Mouse (Mus musculus): ENCODE results near the gene Ptpre. TPM values are rescaled to one million over a fixed set of nuclear protein-coding genes. Genes with fewer than 3 reads are reported as not detected.

Gene Ptpre
- polyA plus RNA-seq, 1 experiment from 2014 or later, result 1.0 TPM

DNA sequence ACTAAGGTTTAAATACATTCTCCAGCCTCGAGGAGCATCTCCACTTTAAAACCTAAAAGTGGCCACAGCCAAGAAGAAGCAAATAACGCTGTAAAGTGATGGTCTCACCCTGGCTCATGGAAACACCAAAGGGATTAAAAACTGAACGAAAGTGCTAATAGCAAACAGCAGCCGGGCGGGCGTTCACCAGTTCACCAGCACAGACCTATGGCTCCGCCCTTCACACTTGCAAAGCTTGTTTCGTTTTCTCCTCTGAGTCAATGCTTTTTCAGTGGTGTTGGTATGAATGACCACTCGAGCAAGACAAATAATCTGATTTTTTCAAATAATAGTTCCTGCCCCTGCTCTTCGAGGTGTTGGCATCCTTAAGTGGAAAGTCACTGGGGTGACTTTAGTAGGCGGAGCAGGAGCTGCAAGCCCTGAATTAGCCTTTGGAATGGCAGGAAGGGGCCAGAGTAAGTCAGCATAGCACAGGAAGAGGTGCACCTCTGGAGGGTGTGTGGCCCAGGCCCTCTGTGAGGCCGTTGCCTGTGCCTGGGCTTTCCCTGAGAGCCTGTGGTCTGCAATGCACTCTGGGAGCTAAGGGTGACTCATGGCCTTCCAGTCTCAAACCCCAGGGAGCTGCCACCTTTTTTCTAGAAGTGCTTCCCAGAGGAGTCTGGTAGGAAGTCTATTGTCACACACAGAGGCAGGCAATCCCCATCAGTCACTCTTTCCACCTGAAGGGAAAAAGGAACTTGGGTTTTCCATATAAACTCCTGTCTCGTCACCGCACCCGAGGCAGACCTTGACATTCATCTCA, 67.9 kb downstream of the Ptpre start:
- H3K27me3 ChIP-seq (ENCODE audit: control insufficient read depth, insufficient read depth, low read length), result no peaks in the 10 kb centered on the region
- no peak for ATAC-seq (replicated peaks; ENCODE audit: insufficient number of reproducible peaks, low FRiP score, low TSS enrichment, low read depth)
- H3K4me1 ChIP-seq (ENCODE audit: control insufficient read depth, insufficient read depth, low read length), result no peaks in the 10 kb centered on the region; the same call in 1 of the 2 replicates
- no peak overlapping the region for H3K4me3 ChIP-seq (ENCODE audit: low read depth, low read length)
- no peaks in the 10 kb centered on the region for H3K9me3 ChIP-seq (replicated peaks; ENCODE audit: control insufficient read depth, low read length)
- WGBS, result 65% methylated on average over 15 of the region's 15 CpGs
- DNase-seq (ENCODE audit: low spot score), result no peak
- no peak overlapping the region for H3K4me2 ChIP-seq (ENCODE audit: low read depth, low read length)
- H3K27ac ChIP-seq (replicated peaks; ENCODE audit: low read depth, low read length), result no peak overlapping the region
- no peak overlapping the region for H3K9ac ChIP-seq (replicated peaks; ENCODE audit: low read length)
- no peaks in the 10 kb centered on the region for H3K36me3 ChIP-seq (replicated peaks; ENCODE audit: control insufficient read depth, insufficient read depth, low read depth, low read length)

DNA sequence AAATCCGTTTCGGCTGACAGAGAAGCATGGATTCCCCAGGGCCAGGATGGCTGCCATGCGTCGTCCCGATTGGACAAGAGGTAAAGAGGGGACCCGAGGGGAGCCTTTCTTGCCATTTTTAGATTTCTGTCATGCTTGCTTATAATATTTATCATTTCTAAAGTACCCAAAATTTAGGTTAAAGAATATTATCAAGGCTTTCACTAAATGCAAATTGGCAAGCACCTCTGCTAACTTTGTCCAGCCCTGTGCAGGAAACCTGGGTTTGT, 68.5 kb downstream of the Ptpre start:
- no peak for DNase-seq (ENCODE audit: low spot score)
- no peak for ATAC-seq (replicated peaks; ENCODE audit: insufficient number of reproducible peaks, low FRiP score, low TSS enrichment, low read depth)
- 79% methylated on average over 6 of the region's 6 CpGs for WGBS
- Histone ChIP-seq H3K27ac (replicated peaks; ENCODE audit: low read depth, low read length) (no peak overlapping the region), H3K4me3 (ENCODE audit: low read depth, low read length) (no peak overlapping the region), H3K27me3 (ENCODE audit: control insufficient read depth, insufficient read depth, low read length) (no peaks in the 10 kb centered on the region), H3K4me1 (ENCODE audit: control insufficient read depth, insufficient read depth, low read length) (no peaks in the 10 kb centered on the region; the same call in 1 of the 2 replicates), H3K4me2 (ENCODE audit: low read depth, low read length) (no peak overlapping the region), H3K9ac (replicated peaks; ENCODE audit: low read length) (no peak overlapping the region), H3K9me3 (replicated peaks; ENCODE audit: control insufficient read depth, low read length) (no peaks in the 10 kb centered on the region), H3K36me3 (replicated peaks; ENCODE audit: control insufficient read depth, insufficient read depth, low read depth, low read length) (no peaks in the 10 kb centered on the region)

DNA sequence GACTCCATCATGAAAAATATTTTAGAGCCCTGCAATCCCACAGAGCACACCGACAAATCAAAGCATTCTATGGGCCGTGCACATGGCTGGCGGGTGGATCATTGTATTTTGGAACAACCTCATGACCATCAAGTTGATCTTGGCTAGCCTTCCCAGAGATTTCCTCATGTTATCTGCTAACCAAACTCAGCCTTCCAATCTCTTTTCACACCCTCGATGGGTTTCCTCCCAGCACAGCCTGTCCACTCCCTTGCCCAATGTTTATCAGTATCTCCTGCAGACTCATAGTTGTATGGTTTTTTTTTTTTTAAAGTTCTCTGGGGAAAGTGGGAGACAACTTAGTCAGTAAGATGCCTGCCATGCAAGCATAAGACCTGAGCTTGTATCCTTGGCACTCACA, 70.9 kb downstream of the Ptpre start:
- Histone ChIP-seq H3K27me3 (ENCODE audit: control insufficient read depth, insufficient read depth, low read length) (no peaks in the 10 kb centered on the region), H3K9ac (replicated peaks; ENCODE audit: low read length) (no peak overlapping the region), H3K4me1 (ENCODE audit: control insufficient read depth, insufficient read depth, low read length) (no peaks in the 10 kb centered on the region; the same call in 1 of the 2 replicates), H3K36me3 (replicated peaks; ENCODE audit: control insufficient read depth, insufficient read depth, low read depth, low read length) (no peaks in the 10 kb centered on the region), H3K9me3 (replicated peaks; ENCODE audit: control insufficient read depth, low read length) (no peaks in the 10 kb centered on the region), H3K27ac (replicated peaks; ENCODE audit: low read depth, low read length) (no peak overlapping the region), H3K4me2 (ENCODE audit: low read depth, low read length) (no peak overlapping the region), H3K4me3 (ENCODE audit: low read depth, low read length) (no peak overlapping the region)
- WGBS, result 91% methylated on average over 4 of the region's 4 CpGs
- DNase-seq (ENCODE audit: low spot score) (no peak), ATAC-seq (replicated peaks; ENCODE audit: insufficient number of reproducible peaks, low FRiP score, low TSS enrichment, low read depth) (no peak)

DNA sequence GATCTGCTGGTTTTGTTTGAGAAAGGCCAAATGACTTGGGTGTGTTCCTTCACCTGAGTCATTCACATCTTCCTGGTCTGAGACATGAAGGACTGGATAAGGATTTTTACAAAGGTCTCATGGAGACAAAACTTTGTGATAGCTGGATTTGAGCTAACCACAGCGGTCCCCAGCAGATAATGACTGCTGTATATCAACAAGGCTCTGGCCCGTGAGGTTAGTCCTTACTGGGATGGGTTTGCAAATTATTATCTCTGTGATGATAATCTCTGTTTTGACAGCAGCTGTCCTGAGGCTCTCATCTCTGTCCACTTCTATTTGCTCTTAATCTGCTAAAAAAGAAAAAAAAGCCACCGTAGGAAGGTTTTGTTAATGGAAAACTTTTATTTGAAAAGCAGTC, 71.7 kb downstream of the Ptpre start:
- no peak overlapping the region for H3K4me2 ChIP-seq (ENCODE audit: low read depth, low read length)
- no peak overlapping the region for H3K27ac ChIP-seq (replicated peaks; ENCODE audit: low read depth, low read length)
- H3K27me3 ChIP-seq (ENCODE audit: control insufficient read depth, insufficient read depth, low read length), result no peaks in the 10 kb centered on the region
- H3K9ac ChIP-seq (replicated peaks; ENCODE audit: low read length), result no peak overlapping the region
- no peaks in the 10 kb centered on the region; the same call in 1 of the 2 replicates for H3K4me1 ChIP-seq (ENCODE audit: control insufficient read depth, insufficient read depth, low read length)
- no peaks in the 10 kb centered on the region for H3K9me3 ChIP-seq (replicated peaks; ENCODE audit: control insufficient read depth, low read length)
- no peaks in the 10 kb centered on the region for H3K36me3 ChIP-seq (replicated peaks; ENCODE audit: control insufficient read depth, insufficient read depth, low read depth, low read length)
- 63% methylated on average over 3 of the region's 3 CpGs for WGBS
- DNase-seq (ENCODE audit: low spot score), result no peak
- no peak overlapping the region for H3K4me3 ChIP-seq (ENCODE audit: low read depth, low read length)
- no peak for ATAC-seq (replicated peaks; ENCODE audit: insufficient number of reproducible peaks, low FRiP score, low TSS enrichment, low read depth)

DNA sequence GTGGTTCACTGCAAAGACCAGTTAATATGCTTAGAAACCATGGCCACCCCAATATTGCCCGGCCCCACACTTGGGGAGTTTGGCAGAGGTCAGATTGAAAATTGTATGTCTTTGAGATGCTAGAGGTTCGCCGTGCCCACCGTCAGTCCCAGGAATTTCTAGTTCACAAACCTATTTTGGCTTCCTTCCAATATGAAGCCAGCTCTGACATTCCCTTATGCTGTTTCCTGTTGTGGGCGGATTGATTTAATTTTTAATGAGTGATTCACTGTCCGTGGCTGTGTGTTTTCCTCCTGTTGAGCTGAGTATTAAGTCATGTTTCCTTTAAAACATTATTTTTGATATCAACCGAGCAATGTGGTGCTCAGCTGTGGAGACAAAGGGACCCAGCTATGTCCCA, 72.4 kb downstream of the Ptpre start:
- DNase-seq (ENCODE audit: low spot score), result no peak
- no peak for ATAC-seq (replicated peaks; ENCODE audit: insufficient number of reproducible peaks, low FRiP score, low TSS enrichment, low read depth)
- H3K36me3 ChIP-seq (replicated peaks; ENCODE audit: control insufficient read depth, insufficient read depth, low read depth, low read length), result no peaks in the 10 kb centered on the region

DNA sequence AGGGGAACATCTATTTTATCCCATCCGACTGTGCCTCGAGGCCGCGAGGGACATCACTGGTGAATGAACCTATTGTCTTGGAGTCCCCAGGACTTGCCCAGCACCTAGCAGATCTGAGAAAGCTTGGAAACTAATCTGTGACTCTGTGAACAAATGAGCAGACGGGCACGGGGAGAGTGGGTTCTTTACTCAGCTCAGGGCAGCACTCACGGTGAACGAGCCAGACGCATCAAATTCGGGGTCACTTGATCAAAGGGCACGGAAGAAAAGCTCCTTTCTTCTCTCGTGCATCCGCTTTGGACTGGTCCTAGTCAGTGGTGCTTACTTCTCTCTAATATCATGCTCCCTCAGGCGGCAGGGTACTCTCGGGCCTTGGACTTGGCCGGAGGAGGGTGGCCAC, 75.0 kb downstream of the Ptpre start:
- H3K27ac ChIP-seq (replicated peaks; ENCODE audit: low read depth, low read length), result no peak overlapping the region
- 27% methylated on average over 16 of the region's 16 CpGs for WGBS
- no peaks in the 10 kb centered on the region for H3K27me3 ChIP-seq (ENCODE audit: control insufficient read depth, insufficient read depth, low read length)
- H3K36me3 ChIP-seq (replicated peaks; ENCODE audit: control insufficient read depth, insufficient read depth, low read depth, low read length), result no peaks in the 10 kb centered on the region
- H3K4me2 ChIP-seq (ENCODE audit: low read depth, low read length), result no peak overlapping the region
- no peak overlapping the region for H3K9ac ChIP-seq (replicated peaks; ENCODE audit: low read length)
- no peaks in the 10 kb centered on the region; the same call in 1 of the 2 replicates for H3K4me1 ChIP-seq (ENCODE audit: control insufficient read depth, insufficient read depth, low read length)
- H3K9me3 ChIP-seq (replicated peaks; ENCODE audit: control insufficient read depth, low read length), result no peaks in the 10 kb centered on the region
- 0 out of 2 replicates have a peak, but pooled peaks have one; percentile 48 for ATAC-seq (replicated peaks; ENCODE audit: insufficient number of reproducible peaks, low FRiP score, low TSS enrichment, low read depth)
- peak; percentile 26 for DNase-seq (ENCODE audit: low spot score)
- no peak overlapping the region for H3K4me3 ChIP-seq (ENCODE audit: low read depth, low read length)

More for the DNA sequence above, 72.4 kb downstream of the Ptpre start:
- Histone ChIP-seq H3K27ac (replicated peaks; ENCODE audit: low read depth, low read length) (no peak overlapping the region), H3K4me2 (ENCODE audit: low read depth, low read length) (no peak overlapping the region), H3K9me3 (replicated peaks; ENCODE audit: control insufficient read depth, low read length) (no peaks in the 10 kb centered on the region), H3K4me1 (ENCODE audit: control insufficient read depth, insufficient read depth, low read length) (no peaks in the 10 kb centered on the region; the same call in 1 of the 2 replicates), H3K27me3 (ENCODE audit: control insufficient read depth, insufficient read depth, low read length) (no peaks in the 10 kb centered on the region), H3K4me3 (ENCODE audit: low read depth, low read length) (no peak overlapping the region), H3K9ac (replicated peaks; ENCODE audit: low read length) (no peak overlapping the region)
- 60% methylated on average over 7 of the region's 7 CpGs for WGBS

DNA sequence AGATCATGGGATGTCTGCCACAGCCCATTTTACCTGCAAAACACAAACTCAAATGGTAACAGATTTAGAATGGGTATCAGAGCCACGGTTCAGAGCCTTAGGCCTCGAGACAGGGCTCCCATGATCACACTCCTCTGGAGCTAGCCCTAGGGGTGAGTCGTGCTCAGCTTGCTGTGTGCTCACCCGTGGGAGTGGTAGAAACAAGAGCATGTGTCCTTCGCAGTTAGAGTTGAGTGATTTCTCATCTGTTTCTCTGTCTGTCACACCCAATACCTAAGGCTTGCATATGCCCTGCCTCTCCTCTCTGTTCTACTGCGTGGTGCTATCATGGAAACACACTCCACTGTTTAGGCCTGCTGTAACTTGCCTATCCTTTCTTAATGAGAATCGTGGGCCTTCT, 75.5 kb downstream of the Ptpre start:
- Histone ChIP-seq H3K36me3 (replicated peaks; ENCODE audit: control insufficient read depth, insufficient read depth, low read depth, low read length) (no peaks in the 10 kb centered on the region), H3K9me3 (replicated peaks; ENCODE audit: control insufficient read depth, low read length) (no peaks in the 10 kb centered on the region), H3K4me3 (ENCODE audit: low read depth, low read length) (no peak overlapping the region), H3K4me2 (ENCODE audit: low read depth, low read length) (no peak overlapping the region), H3K4me1 (ENCODE audit: control insufficient read depth, insufficient read depth, low read length) (no peaks in the 10 kb centered on the region; the same call in 1 of the 2 replicates), H3K9ac (replicated peaks; ENCODE audit: low read length) (no peak overlapping the region), H3K27ac (replicated peaks; ENCODE audit: low read depth, low read length) (no peak overlapping the region), H3K27me3 (ENCODE audit: control insufficient read depth, insufficient read depth, low read length) (no peaks in the 10 kb centered on the region)
- no peak for DNase-seq (ENCODE audit: low spot score)
- no peak for ATAC-seq (replicated peaks; ENCODE audit: insufficient number of reproducible peaks, low FRiP score, low TSS enrichment, low read depth)
- 69% methylated on average over 7 of the region's 7 CpGs for WGBS

DNA sequence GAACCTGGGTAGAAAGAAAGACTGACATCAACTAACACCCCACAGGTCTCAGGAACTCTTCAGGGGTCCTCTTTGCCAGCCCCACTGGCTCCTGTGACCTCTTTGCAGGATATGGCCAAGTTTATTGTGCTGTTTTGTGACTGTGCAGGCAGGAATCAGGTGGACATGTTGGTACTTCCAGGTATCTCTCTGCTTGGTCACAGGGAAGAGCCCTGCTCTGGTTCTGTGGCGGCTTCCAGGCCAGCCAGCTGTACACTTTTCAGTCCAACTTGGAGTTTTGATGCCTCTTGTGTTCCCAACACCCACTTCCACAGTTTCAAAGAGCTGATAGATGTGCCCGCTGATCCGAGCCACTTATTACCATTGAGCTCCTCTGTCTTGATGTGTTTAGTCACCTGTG, 76.1 kb downstream of the Ptpre start:
- WGBS, result 91% methylated on average over 3 of the region's 3 CpGs

More for the DNA sequence above, 76.1 kb downstream of the Ptpre start:
- Histone ChIP-seq H3K4me3 (ENCODE audit: low read depth, low read length) (no peak overlapping the region), H3K4me1 (ENCODE audit: control insufficient read depth, insufficient read depth, low read length) (no peaks in the 10 kb centered on the region; the same call in 1 of the 2 replicates), H3K4me2 (ENCODE audit: low read depth, low read length) (no peak overlapping the region), H3K27ac (replicated peaks; ENCODE audit: low read depth, low read length) (no peak overlapping the region), H3K9me3 (replicated peaks; ENCODE audit: control insufficient read depth, low read length) (no peaks in the 10 kb centered on the region), H3K27me3 (ENCODE audit: control insufficient read depth, insufficient read depth, low read length) (no peaks in the 10 kb centered on the region), H3K9ac (replicated peaks; ENCODE audit: low read length) (no peak overlapping the region), H3K36me3 (replicated peaks; ENCODE audit: control insufficient read depth, insufficient read depth, low read depth, low read length) (no peaks in the 10 kb centered on the region)
- DNase-seq (ENCODE audit: low spot score) (no peak), ATAC-seq (replicated peaks; ENCODE audit: insufficient number of reproducible peaks, low FRiP score, low TSS enrichment, low read depth) (no peak)

Data from embryonic facial prominence, embryonic 11.5 days (tissue).